Mouse (Mus musculus): ENCODE measurements around the gene Fam155a.

- no peak for TF ChIP-seq GATA1 (IDR thresholded peaks at IDR 0.05; ENCODE audit: low read length)
- no peak for TF ChIP-seq TAL1 (IDR thresholded peaks at IDR 0.05; ENCODE audit: low read length)
These were observed 423.8 kb downstream of the Fam155a start for GRCm38 (mm10) chr8:9347163-9347562.
